Mouse (Mus musculus): ENCODE data around the gene Dhx30.

Dhx30 gene

GRCm38 (mm10) chr9:110045763-110046377 lies 71.8 kb downstream of the Dhx30 start:
- no peak for DNase-seq (ENCODE audit: low spot score)

DNA sequence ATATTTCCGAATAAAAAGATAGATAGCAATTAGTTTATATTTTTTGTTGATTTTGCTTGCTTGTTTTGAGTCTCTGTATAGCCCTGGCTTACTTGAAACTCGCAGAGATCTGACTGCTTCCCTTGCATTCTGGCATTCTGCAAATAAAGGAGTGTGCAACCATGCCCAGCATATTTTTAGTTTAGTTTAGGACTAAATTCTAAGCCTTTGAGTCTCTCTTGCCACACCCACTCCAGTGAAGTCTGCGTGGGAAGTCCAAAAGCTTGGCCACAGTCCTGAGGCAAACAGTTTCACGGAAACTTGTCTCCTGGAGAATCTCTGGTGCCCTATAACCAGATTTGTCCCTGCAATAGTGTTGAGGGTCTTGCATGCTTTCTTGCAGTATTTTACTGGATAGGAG lies 73.3 kb downstream of the Dhx30 start:
- no peak for DNase-seq (ENCODE audit: low spot score)

DNA sequence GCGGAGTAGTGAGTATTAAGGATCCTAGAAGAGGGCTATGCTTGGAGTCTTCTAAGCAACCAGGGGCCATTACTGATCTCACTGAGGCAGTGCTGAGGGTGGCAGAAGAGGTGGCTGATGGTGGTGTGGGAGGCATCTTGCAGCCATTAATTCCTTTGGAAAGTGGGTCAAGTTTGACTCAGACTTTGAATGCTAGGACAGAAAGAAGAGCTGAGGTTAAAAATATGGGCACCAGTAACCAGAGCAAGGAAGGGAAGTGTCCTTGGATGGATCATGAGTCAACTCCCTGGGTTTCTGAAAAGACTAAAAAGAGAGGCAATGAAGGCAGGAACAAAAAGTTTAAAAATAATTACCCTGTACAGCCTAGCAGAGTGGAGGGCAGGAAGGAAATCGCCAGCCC lies 79.1 kb downstream of the Dhx30 start:
- no peak for DNase-seq (ENCODE audit: low spot score)

DNA sequence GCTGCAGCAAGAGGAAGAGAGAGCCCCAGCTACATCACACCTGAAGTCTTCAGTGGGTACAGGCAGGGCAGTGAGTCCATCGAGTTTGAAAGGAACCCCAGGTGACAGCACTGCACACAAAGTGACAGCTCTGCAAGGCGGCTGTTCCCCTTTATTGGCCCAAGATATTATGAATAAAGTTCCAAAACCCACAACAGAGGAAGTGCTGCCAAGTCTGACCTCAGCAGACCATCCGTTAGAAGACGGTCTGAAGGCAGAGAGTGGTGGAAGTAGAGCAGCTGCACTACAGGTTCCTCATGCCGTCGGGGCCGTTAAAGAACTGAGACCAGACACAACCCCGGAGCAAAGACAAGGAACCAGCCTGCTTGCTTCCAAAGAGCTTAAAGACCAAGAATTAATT lies 79.7 kb downstream of the Dhx30 start:
- no peak for DNase-seq (ENCODE audit: low spot score)

GRCm38 (mm10) chr9:110035091-110035490 lies 82.5 kb downstream of the Dhx30 start:
- no peak for DNase-seq (ENCODE audit: low spot score)

Measured in left cerebral cortex, adult 11 months (tissue).